Mouse (Mus musculus) G1E-ER4 (cell line): ENCODE results near the gene Amh. TPM values are rescaled to one million over a fixed set of nuclear protein-coding genes. Genes with fewer than 3 reads are reported as not detected.

Experiments
- GATA1 ChIP-seq: IDR thresholded peaks from one replicate; pipeline ENCODE4 v1.8.0; 2012; ENCODE audit warnings: low read length, inconsistent platforms
- polyA plus RNA-seq: library from polyadenylated mRNA; stranded (reverse); fragments of >175 nt; gene quantifications from 2 replicates; pipeline ENCODE4 v1.2.3, GENCODE M21; 2012

Gene Amh
- 2.3 TPM in 2 replicates for polyA plus RNA-seq

DNA sequence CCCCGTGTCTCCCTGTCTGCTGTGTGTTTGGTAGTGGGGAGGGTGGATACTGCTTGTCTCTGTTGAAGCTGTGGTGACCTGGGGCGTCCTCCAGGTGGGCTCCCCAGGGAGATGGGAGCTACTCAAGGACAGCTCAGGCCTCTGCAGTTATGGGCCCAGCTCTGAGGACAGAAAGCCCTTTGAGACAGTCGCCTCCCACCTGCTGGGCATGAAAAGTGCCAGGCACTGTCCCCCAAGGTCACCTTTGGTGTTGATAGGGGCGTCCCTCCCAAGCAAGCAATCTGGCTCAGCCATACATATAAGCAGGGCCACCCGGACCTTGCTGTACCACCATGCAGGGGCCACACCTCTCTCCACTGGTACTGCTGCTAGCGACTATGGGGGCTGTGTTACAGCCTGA lies at the start of gene Amh:
Gene Amh (plus strand): TSS at position 328 of the 400 bp plus-strand sequence.
- no peak for TF ChIP-seq GATA1

DNA sequence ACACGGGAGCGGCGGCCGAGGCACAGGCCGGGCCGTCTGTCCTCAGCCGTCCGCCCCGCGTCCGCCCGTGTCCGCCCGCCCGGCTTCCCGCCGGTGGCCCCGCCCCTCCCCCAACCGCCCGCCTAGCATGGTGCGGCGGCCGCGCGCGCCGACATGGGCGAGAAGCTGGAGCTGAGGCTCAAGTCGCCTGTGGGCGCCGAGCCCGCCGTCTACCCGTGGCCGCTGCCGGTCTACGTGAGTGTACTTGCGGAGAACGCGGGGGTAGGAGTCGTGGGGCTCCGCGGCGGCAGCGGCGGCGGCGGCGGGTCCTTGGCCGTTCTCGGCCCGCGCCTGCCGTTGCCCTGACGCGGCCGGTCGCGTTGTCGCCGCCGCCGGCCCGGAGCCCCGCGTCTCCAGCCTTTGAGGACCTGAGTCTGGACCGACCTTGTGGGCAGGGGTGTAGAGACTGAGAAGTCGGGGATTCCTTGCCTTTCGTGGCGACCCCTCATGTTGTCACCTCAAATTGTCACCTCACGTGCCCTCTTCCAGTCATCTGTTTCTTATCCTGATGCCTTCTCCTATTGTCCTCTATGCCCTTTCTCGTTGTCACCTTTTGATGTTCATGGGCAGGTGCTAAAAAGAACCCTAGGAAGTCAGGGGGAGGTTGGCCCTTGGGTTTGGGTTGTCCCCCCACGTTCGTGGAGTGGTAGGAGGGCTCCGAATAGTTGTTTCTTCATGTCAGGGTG lies 49.6 kb upstream of the Amh start:
- TF ChIP-seq GATA1, result no peak

DNA sequence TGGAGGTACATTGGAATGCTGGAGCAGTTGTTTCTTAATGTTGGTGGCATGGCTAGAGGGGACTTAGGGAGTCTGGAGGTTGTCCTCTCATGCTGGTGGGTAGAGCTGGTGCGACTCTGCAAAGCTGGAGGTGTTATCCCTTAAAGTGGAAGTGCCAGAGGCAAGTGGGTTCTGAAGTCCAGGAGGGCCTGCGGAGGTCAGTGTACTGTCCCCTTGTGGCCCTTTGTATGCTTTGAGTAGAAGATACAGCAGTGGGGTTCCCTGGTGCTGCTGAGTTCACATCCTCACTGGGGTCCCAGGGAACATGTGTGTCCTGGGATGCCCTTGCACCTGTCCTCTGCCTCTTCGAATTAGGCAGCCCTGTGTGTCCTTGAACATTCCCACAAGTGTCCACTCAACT lies 48.9 kb upstream of the Amh start:
- TF ChIP-seq GATA1, result no peak

DNA sequence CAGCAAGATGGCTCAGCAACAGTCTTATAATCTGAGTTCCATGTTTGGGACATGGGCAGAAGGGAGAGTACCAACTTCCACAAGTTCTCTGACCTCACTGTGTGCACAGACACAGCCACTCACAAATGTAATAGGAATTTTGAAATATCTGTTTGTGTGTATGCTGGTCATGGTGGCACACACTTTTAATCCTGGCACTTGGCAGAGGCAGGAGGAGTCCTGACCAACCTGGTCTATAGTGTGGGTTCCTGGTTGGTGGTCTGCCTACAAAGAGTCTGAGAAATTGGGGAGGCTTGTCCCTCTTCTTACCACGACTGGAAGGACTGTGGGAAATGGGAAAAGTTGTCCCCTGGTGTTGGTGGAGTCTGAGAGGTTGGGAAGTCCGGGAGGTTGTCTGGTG lies 48.5 kb upstream of the Amh start:
- TF ChIP-seq GATA1, result no peak

DNA sequence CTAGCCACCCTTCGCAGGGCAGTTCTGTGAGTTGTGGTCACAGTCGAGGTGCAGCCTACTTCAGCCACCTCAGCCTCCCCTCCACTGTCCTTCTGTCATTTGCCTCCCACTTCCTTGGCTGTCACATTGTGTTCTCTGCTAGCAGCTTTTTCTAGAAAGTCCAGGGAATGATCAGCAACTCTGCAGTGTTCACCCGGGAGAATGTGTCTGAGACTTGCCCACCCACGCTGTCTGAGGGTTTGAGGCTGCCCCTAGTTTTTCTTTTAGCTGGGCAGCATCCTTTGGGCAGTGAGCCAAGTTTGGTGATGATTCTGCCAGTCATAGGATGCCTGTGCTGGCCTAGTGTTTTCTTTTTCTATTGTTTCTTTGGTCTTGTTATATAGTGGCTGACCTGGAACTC lies 48.1 kb upstream of the Amh start:
- TF ChIP-seq GATA1, result no peak

DNA sequence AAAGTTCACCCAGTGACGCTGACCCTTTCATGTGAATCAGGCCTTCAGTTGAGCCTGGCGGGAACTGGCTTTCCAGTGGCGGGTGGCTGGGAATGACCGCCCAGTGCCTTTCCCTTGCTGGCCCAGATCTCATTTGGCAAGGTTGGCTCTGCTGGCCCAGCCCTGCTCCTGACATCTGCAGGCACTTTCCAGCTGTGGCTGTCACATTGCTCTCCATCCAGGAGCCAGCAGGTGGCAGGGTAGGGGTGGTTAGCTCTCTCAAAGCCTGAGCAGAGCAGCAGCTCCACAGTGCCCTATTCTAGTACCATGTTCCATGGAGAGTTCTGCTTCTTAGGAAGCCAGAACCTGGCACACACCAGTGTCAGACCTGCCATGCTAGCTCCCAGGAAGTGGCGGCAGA lies 47.3 kb upstream of the Amh start:
- no peak for TF ChIP-seq GATA1

DNA sequence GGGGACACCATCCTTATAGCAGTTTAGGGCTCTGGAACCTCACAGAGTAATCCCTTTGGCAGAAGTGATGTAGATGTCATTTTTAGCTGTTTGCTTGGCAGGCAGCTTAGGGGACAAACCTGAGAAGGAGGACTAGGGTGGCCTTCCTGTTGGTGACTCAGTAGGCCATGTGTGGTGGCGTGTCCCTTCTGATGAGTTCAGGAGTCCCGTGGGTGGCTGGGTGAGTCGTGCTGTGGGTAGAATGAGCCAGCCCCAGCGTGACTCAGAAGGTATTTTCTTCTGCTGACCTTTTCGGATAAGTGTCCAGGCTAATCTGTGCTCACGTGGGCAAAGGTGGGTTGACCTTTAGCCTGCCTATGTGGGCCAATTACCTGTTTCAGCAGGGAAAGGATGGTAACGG lies 46.4 kb upstream of the Amh start:
- no peak for TF ChIP-seq GATA1

DNA sequence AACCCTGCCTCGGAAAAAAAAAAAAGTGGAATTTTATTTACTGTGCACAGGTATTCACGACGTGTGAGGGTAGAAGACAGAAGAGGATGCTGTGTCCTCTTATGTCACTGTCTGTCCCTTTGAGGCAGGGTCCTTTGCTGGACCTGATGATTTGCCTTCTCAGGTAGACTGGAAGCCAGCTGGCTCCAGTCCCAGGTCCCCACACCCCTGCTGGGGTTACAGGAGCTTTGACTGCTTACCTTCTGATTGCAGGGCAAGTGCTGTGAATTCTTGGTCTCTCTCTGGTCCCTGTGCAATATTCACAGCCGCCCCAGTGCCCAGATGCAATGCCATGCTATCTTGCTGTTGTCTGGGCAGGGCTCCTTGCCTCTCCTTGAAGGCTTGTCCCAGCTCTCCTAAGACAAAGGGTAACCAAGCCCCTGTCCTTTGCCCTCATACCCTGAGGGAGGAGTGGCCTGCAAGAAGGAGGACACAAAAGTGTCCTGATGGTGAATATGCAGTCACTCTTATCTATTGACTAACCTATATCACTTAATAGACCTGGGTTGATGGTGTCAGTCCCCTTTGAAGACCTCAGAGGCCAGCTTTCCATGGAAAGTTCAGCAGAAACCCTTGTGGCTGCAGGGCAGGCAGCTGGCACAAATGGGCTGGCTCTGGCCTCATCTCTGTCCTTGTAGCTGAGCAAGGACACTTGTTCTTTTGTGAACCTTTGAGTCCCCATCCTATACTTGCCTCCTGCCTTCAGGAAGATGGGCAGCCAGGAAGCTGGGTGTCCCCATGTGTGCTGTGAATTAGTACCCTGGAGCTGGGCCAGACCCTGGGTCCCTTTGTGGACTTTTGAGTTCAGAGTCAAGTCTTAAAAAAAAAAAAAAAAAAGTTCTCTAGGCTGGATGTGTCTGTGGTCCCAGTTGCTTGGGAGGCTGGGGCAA lies 44.2 kb upstream of the Amh start:
- no peak for TF ChIP-seq GATA1

DNA sequence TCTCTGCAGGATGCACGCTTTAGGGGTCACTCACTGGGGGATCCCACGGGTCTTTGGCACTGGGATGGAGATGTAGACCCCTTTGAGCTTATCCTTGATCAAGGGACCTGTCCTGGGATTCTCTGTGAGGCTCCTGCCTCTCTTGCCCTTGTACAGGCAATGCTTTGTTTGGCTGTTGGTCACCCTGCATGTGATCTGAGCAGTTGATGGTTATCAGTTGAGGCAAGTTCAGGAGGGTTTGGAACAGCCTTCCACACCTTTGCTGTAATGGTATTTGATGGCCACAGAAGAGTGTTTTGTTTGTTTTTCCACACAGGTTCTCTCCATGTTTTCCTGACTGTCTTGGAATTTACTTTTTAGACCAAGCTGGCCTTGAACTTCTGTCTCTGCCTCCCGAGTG lies 43.2 kb upstream of the Amh start:
- TF ChIP-seq GATA1, result no peak

DNA sequence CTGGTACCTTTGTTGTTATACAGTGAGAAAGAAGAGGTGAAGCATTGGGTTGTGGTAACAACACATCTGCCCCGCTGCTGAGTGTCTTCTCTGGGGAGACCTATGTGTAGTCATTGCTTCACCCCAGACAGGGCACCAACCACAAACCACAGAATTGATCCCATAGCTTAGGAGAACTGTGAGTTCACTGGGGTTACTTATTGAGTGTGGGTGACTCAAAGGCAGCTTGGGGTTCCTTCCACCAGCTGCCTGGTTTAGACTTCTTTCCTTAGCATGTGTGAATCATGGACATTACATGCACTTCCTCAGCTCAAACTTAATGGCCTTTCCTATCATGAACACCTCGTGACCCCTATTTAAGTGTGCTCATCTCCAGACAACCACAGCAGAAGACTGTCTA lies 41.5 kb upstream of the Amh start:
- no peak for TF ChIP-seq GATA1

DNA sequence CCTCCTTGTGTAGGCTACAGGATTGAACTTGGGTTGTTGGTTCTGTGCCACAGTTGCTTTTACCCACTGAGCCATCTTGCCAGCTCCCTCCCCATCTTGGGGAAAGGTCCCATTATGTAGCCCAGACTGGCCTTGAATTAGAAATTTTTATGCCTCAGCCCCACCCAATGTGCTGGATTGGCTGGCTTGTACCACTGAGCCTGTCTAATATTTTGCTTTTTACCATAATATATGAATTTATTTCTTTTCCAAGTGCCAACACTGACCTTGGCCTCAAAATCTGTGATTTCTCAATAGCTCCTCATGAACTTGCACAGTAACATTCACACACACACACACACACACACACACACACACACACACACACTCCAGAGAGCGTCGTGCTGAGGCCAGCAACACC lies 39.3 kb upstream of the Amh start:
- no peak for TF ChIP-seq GATA1

DNA sequence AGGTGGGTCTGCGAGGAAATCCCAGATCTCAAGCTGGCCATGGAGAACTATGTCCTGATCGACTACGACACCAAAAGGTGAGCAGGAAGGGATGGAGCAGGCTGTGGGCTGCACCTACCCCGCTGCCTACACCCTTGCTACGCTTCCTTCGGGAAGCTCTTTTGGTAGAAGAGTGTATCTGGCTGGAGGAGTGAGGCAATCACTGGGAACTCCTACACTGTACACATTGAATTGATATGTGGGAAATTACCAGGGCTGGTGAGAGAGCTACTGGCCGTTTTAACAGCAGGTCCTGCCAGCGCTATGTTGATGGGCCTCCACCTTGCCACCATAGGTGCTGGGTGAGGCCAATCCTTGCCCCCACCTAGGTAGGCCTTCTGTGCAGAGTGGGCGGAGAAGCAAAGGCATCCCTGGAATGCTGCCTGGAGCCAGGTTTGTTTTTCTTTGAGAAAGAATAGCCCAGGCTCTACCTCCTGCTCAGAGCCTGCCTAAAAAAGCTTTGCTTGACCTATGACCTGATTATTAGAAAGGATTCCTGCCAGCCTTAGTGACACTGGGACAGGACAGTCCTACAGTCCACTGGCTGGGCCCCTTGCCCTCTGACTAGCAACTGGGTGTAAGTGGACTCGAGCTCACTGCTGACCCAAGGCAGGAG lies 38.8 kb upstream of the Amh start:
- no peak for TF ChIP-seq GATA1

DNA sequence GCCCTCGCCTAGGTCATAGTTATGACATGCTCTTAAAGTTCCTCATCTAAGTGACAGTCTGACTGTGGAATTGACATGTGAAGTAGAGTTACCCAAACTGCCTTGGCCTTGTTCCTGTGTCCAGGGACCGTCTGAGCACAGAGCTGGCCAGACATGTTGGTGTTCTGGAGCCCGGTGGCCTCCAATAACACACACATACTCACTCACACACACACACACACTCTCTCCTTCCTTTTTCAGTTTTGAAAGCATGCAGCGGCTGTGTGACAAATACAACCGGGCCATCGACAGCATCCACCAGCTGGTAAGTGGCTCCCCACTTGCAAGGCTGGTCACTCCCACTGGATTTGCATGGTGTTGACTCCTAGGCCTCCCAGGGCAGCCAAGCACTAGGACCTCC lies 36.7 kb upstream of the Amh start:
- TF ChIP-seq GATA1, result no peak

DNA sequence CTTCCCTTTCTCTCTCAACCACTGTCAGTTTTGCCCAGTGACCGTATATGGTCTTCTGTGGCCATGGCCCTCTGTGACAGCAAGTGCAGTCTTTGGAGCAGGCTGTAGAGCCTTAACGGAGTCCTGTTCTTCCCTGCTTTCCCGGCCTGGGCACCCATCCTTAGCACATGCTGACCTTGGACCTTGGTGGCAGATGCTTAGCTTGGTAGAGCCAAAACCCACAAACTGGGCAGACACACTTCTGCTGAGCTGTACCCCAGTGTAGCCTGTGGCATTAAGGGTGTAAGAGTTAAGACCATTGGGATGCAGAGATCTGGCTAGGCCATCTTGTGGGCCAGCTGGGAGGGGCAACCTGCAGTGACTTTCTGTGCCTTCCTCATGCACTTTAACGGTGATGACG lies 31.2 kb upstream of the Amh start:
- no peak for TF ChIP-seq GATA1

DNA sequence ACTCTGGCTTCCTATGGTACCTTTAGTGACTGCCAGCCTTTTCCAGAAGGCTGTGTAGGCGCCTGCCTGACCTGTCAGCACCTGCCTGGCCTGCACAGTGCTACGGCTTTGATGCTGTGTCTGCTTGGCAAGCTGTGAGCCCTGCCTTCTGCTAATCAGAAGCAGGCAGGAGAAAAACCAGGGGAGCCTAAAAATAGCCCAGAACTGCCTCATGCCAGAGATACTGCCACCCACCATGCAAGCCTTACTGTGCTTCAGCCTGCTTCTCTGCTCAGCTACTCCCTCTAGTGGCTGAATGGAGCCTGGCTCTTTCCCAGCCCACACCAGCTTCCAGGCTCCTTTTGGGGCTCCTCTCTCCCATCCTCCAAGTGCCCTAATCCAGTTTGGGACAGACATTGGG lies 30.5 kb upstream of the Amh start:
- no peak for TF ChIP-seq GATA1

DNA sequence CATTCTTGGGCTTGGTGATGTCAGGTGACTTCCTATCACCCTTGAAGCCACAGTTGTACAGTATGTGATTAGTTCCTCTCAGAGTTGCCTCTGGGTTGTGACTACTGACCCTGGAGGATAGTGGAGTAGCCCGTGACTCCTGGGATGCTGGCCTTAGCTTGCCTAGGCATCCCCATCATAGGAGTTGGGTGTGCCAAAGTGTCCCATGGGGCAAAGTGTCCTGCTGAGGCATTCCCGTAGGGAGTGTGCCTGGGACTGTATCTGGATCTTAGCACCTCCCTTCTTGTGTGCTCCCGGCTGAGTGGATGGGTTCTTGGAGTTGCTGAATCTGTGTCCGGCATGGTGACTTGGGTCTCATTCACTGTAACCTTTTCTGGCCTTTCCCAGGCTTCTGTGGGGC lies 30.1 kb upstream of the Amh start:
- no peak for TF ChIP-seq GATA1
